Mouse (Mus musculus): ENCODE data around the gene Ddr2. TPM values are rescaled to one million over a fixed set of nuclear protein-coding genes. Genes with fewer than 3 reads are reported as not detected.
A peak's percentile ranks its signal among the peaks of the same experiment; 100 is the strongest.

The Ddr2 gene
- polyA plus RNA-seq, 1 experiment from 2014 or later = 87.3 TPM

DNA sequence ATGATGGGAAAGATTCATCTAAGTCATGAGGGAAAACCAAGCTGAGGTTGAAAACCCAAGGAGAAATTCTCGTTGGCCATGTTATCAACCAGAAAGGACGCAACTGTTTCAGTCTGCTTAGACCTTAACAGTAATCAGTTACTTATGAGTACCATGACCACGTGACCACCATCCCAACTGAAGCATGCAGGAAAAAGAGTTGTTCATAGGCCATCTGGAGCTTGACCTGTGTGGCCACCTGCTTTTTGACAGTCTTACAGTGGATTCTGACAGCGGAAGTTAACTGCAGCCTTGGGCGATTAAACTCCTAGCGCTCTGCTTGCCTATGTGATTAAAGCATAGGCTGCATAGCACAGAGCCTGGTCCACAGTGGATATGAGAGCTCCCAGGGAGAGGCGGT is 23.9 kb downstream of the Ddr2 start:
- no peak overlapping the region for H3K9ac ChIP-seq

DNA sequence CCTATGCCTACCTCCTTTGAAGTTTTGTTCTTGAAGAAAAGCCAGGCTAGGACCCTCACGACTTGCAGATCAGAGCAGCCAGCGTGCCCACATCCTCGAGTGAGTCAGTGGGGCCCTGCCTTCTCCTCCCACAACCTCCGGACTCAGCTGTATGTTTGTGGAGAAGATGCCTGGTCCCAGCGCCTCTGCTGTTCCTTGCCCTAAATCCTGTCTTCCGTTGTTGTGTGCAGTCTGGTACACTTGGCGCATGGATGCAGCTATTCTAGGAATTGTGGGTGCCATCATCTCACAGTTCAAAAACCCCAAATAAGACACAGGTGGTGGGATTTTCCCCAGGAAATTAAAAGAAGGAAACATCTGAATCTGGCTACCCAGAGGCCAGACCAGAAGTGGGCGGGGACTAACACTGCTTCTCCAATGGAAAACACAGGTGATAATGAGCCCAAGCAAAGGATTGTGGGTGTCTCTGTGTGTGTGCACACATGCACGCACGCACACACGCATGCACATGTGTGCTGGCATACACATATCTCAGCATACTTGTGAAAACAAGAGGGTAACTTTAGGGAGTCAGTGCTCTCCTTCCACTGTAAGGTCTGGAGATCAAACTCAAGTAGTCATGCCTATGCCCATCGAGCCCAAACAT is 26.3 kb downstream of the Ddr2 start:
- WGBS = 80% methylated on average over 12 of the region's 12 CpGs
- Histone ChIP-seq H3K4me2 (no peak overlapping the region), H3K9me3 (no peaks in the 10 kb centered on the region), H3K4me3 (no peak overlapping the region), H3K4me1 (peaks cover 17% of the 10 kb centered on the region; the same call in 1 of the 2 replicates), H3K27me3 (no peaks in the 10 kb centered on the region), H3K27ac (no peak overlapping the region), H3K36me3 (peaks cover 20% of the 10 kb centered on the region), H3K9ac (no peak overlapping the region)
- ATAC-seq (ENCODE audit: insufficient number of reproducible peaks, low FRiP score, low TSS enrichment, low read depth) = no peak

More for the DNA sequence above, 23.9 kb downstream of the Ddr2 start:
- Histone ChIP-seq H3K36me3 (peaks cover 20% of the 10 kb centered on the region), H3K27me3 (no peaks in the 10 kb centered on the region), H3K27ac (no peak overlapping the region), H3K4me2 (no peak overlapping the region), H3K9me3 (no peaks in the 10 kb centered on the region), H3K4me3 (no peak overlapping the region), H3K4me1 (peaks cover 9% of the 10 kb centered on the region; the same call in 1 of the 2 replicates)
- ATAC-seq (ENCODE audit: insufficient number of reproducible peaks, low FRiP score, low TSS enrichment, low read depth) = no peak
- 89% methylated on average over 7 of the region's 7 CpGs for WGBS

DNA sequence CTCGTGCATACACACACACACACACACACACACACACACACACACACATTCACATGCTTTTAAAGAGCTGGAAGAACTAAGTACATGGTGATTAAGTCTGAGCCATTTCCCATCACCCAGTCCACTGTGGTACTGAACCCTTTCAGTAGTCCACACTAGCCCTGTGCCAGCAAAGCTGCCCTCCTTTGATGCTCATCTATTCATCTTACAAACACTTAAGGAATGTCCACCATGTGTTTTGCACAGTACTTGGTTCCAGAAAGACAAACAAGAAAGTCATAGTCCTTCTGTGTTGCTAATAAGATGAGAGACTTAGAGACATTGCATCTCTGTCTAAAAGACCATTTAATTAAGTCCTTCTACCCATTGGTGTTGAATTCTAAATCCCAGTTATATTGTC is 29.7 kb downstream of the Ddr2 start:
- H3K36me3 ChIP-seq = no peaks in the 10 kb centered on the region

DNA sequence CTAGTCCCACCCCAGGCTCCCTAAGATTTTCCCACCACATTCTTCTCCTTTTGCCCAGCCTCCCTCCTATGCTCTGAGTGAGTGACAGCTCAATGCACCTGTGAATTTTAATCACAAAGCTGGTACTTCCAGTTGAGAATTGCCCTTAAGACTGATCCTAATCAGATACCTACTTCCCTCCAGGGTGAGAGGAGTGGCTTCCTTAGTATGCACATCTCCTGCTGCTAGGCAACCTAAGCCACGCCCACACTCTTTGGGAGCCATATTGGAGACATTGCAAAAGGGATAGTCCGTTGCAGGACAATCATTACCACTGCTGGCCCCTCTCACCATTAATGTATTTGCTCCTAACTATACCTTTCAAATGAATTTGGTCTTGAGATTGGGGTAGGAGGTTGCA is 31.1 kb downstream of the Ddr2 start:
- Histone ChIP-seq H3K4me1 (peaks cover 11% of the 10 kb centered on the region; the same call in 1 of the 2 replicates), H3K27ac (no peak overlapping the region), H3K9ac (no peak overlapping the region), H3K4me2 (no peak overlapping the region), H3K36me3 (no peaks in the 10 kb centered on the region), H3K4me3 (no peak overlapping the region), H3K9me3 (no peaks in the 10 kb centered on the region), H3K27me3 (no peaks in the 10 kb centered on the region)
- no peak for ATAC-seq (ENCODE audit: insufficient number of reproducible peaks, low FRiP score, low TSS enrichment, low read depth)
- WGBS = 64% methylated on average over 2 of the region's 2 CpGs

More for the DNA sequence above, 29.7 kb downstream of the Ddr2 start:
- Histone ChIP-seq H3K4me3 (no peak overlapping the region), H3K27ac (no peak overlapping the region), H3K27me3 (no peaks in the 10 kb centered on the region), H3K9ac (no peak overlapping the region), H3K4me1 (peaks cover 17% of the 10 kb centered on the region; the same call in 1 of the 2 replicates), H3K4me2 (no peak overlapping the region), H3K9me3 (no peaks in the 10 kb centered on the region)
- WGBS = 88% methylated on average over 1 of the region's 1 CpGs
- no peak for ATAC-seq (ENCODE audit: insufficient number of reproducible peaks, low FRiP score, low TSS enrichment, low read depth)

DNA sequence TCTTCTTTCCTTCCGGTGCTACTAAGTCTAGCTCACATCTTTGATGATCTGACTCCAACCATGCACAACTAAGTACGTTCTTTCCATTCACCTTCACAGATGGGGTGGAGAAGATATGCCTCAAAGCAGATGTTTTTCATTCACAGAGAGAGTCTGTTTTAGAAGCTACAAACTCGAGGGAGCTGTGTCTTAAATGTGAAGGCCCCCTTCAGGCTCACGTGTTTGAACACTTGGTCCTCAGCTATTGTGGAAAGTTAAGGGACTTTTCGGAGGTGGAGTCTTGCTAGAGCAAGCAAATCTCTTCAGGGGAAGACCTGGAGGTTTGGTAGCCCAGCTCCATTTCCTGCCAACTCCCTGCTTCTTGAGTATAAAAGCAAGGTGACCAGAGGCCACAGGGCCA is 34.2 kb downstream of the Ddr2 start:
- 57% methylated on average over 5 of the region's 5 CpGs for WGBS
- Histone ChIP-seq H3K27ac (no peak overlapping the region), H3K9me3 (no peaks in the 10 kb centered on the region), H3K4me1 (peaks cover 8% of the 10 kb centered on the region; the same call in 1 of the 2 replicates), H3K4me3 (no peak overlapping the region), H3K4me2 (no peak overlapping the region), H3K9ac (no peak overlapping the region), H3K36me3 (peaks cover 12% of the 10 kb centered on the region), H3K27me3 (no peaks in the 10 kb centered on the region)
- no peak for ATAC-seq (ENCODE audit: insufficient number of reproducible peaks, low FRiP score, low TSS enrichment, low read depth)

DNA sequence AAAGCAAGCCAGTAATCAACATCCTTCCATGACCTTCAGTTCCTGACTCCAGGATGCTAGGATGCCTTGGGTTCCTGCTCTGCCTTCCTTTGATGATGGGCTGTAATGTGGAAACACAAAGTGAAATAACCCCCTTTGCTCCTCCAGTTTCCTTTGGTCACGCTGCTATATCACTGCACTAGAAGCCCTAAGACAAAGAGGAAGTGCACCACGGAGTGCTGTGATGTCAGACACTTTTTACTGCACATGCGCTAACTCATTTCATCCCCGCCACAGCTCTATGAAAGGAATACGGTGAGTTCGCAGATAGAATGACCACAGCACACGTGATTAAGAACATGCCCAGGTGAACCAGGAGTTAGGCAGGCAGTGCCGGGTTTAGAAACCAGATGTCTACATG is 36.8 kb downstream of the Ddr2 start:
- Histone ChIP-seq H3K36me3 (peaks cover 12% of the 10 kb centered on the region), H3K9me3 (no peaks in the 10 kb centered on the region), H3K4me1 (no peaks in the 10 kb centered on the region), H3K27me3 (no peaks in the 10 kb centered on the region), H3K9ac (no peak overlapping the region), H3K4me3 (no peak overlapping the region), H3K27ac (no peak overlapping the region), H3K4me2 (no peak overlapping the region)
- WGBS = 79% methylated on average over 8 of the region's 8 CpGs
- ATAC-seq (ENCODE audit: insufficient number of reproducible peaks, low FRiP score, low TSS enrichment, low read depth) = no peak

DNA sequence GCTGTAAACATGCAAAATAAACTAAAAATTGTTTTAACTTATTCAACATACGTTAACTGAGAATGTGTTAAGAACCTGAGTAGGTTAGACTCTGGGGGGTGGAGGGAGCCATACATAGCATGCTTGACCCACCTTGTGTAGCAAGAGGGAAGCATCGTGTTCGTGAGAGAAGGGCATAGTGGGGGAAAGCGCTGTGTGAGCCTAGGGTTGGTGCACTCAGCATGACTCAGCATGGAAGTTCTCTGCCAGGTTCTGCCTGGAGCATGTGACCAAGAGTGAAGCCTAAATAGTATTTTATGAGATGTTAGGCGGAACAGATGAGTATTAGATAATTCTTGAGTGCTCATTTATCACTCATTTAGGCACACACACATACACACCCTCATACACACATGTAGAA is 41.4 kb downstream of the Ddr2 start:
- WGBS = 79% methylated on average over 5 of the region's 5 CpGs
- Histone ChIP-seq H3K9ac (no peak overlapping the region), H3K36me3 (peaks cover 12% of the 10 kb centered on the region), H3K27me3 (no peaks in the 10 kb centered on the region), H3K4me1 (peaks cover 18% of the 10 kb centered on the region), H3K9me3 (no peaks in the 10 kb centered on the region), H3K4me3 (no peak overlapping the region), H3K4me2 (no peak overlapping the region), H3K27ac (no peak overlapping the region)
- ATAC-seq (ENCODE audit: insufficient number of reproducible peaks, low FRiP score, low TSS enrichment, low read depth) = no peak

DNA sequence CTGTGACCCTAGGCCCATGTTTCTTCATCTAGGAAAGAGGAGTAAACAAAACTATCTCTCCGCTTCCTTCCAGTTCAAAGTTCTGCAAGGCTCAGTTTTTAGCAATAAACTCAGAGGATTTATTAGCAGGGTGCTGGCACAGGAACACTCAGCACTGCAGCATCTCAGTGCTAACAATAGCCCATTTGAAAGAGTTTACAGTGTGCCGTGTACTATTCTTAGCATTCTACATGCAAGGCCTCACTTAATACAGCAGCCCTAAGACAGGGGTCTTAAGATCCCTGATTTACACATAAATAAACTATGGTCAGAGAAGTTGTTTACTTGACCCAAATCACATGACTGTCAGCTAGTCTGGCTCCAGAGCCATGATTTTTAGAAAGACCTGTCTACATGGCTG is 44.6 kb downstream of the Ddr2 start:
- H3K27me3 ChIP-seq = no peaks in the 10 kb centered on the region
- no peak overlapping the region for H3K27ac ChIP-seq
- ATAC-seq (ENCODE audit: insufficient number of reproducible peaks, low FRiP score, low TSS enrichment, low read depth) = no peak
- H3K4me3 ChIP-seq = no peak overlapping the region
- H3K36me3 ChIP-seq = no peaks in the 10 kb centered on the region
- H3K4me1 ChIP-seq = peaks cover 25% of the 10 kb centered on the region
- H3K9ac ChIP-seq = no peak overlapping the region
- H3K9me3 ChIP-seq = no peaks in the 10 kb centered on the region
- no peak overlapping the region for H3K4me2 ChIP-seq
- 74% methylated on average over 2 of the region's 2 CpGs for WGBS

DNA sequence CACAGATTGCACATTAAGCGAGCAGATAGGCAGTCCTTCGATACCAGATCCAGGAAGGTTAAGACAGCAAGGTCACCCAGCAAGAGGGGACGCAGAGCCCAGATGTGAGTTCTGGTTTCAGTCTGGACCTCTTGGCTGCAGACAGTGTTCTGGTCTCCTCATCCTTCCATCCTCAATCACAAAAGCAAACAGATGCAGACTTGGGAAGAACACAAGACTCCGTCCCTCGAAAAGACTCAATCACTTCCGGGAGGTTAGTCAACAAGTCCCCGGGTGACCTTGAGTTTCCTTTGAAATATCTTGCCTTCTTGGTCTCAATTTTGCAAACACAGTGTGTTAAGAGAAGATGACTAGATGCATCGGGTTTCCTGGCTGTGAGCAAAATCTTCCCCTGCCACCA is 45.6 kb downstream of the Ddr2 start:
- ATAC-seq (ENCODE audit: insufficient number of reproducible peaks, low FRiP score, low TSS enrichment, low read depth) = no peak
- Histone ChIP-seq H3K9me3 (no peaks in the 10 kb centered on the region), H3K27ac (no peak overlapping the region), H3K9ac (no peak overlapping the region), H3K36me3 (no peaks in the 10 kb centered on the region), H3K4me2 (no peak overlapping the region), H3K27me3 (no peaks in the 10 kb centered on the region), H3K4me3 (no peak overlapping the region), H3K4me1 (peaks cover 25% of the 10 kb centered on the region)
- WGBS = 85% methylated on average over 8 of the region's 8 CpGs

DNA sequence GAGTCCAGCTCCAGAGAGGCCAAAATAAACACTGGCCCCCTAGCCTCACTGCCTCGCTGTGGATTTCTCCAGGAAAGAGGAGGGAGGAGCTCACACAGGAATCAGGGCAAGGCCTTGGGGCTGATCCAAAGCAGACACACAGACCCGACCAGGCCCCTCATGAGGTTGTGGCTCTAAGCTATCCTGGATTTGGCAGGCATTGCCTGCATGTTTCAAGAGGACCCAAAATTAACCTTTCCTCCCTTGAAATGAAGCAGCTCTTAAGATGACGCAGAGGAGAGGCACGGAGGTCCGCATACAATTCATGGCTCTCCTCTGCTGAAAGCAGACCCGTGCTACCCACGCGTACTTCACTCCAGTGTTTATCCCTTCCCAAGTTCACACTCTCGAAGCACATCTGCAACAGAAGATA is 46.5 kb downstream of the Ddr2 start:
- peak; percentile 81 for ATAC-seq (ENCODE audit: insufficient number of reproducible peaks, low FRiP score, low TSS enrichment, low read depth)
- WGBS = 42% methylated on average over 9 of the region's 9 CpGs
- no peak overlapping the region for H3K4me3 ChIP-seq
- no peaks in the 10 kb centered on the region for H3K36me3 ChIP-seq
- no peaks in the 10 kb centered on the region for H3K9me3 ChIP-seq
- H3K4me2 ChIP-seq = no peak overlapping the region
- peak overlapping the region; percentile 69 for H3K27ac ChIP-seq
- H3K4me1 ChIP-seq = peaks cover 25% of the 10 kb centered on the region
- H3K27me3 ChIP-seq = no peaks in the 10 kb centered on the region
- no peak overlapping the region for H3K9ac ChIP-seq

DNA sequence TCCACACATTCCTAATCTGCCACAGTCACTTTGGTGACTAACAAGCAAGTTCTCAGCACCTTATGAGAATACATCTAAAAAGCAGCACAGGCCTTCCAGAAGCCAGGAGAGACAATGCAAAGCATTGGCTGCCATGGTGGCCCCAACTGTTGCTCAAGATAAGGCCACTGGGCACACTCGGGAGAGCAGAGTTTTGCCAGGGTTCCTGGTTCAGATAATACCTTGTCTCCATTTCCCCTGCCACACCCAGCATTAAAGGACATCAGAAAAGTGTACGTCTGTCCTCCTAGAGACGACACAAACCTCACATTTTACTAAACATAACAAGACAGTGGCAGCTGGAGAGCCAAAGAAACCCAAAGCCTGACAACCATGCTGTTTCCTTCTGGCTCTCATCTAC is 50.3 kb downstream of the Ddr2 start:
- Histone ChIP-seq H3K27me3 (no peaks in the 10 kb centered on the region), H3K4me2 (no peak overlapping the region), H3K9me3 (no peaks in the 10 kb centered on the region), H3K4me1 (peaks cover 39% of the 10 kb centered on the region), H3K36me3 (no peaks in the 10 kb centered on the region), H3K4me3 (no peak overlapping the region), H3K9ac (no peak overlapping the region), H3K27ac (no peak overlapping the region)
- WGBS = 89% methylated on average over 3 of the region's 3 CpGs
- ATAC-seq (ENCODE audit: insufficient number of reproducible peaks, low FRiP score, low TSS enrichment, low read depth) = no peak

DNA sequence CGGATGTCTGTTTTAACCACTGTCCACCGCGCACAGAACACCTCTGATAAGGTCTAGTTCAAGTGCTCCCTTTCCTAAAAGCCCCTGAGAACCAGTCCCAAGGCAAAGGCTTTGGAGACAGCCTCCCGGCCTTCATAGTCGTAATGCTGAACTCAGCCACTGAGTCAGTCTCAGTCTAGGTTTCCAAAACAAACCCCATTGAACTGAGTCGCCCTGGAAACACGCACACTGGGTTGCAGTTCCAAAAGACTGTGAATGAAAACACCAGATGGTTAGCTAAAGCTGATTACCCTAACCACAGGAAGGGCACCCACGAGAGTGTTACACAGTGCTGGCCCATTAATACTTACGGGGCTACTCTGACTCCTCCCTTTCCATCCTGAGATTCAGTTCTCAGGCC is 51.2 kb downstream of the Ddr2 start:
- H3K27me3 ChIP-seq = no peaks in the 10 kb centered on the region
- no peak for ATAC-seq (ENCODE audit: insufficient number of reproducible peaks, low FRiP score, low TSS enrichment, low read depth)
- 82% methylated on average over 9 of the region's 9 CpGs for WGBS

DNA sequence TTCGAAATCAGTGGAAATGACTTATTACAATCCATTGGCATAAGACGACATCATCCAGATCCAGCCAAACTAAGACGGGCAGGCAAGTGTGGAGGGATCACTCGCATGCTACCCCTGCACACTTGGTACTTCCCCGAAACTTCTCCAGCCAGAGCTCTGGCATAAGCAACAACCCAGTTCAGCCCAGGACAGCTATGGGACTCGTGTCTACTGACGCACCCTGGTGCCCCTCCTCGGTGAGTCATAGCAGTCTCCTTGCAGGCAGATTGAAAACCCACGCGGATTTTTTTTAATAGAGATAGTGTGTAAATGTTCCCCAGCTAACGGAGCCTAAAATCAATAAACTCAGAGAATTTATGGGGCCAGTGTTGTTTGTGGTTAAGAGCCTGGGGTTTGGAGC is 52.5 kb downstream of the Ddr2 start:
- ATAC-seq (ENCODE audit: insufficient number of reproducible peaks, low FRiP score, low TSS enrichment, low read depth) = no peak
- Histone ChIP-seq H3K36me3 (no peaks in the 10 kb centered on the region), H3K4me1 (peaks cover 27% of the 10 kb centered on the region), H3K4me3 (no peak overlapping the region), H3K27ac (no peak overlapping the region), H3K27me3 (no peaks in the 10 kb centered on the region), H3K4me2 (no peak overlapping the region), H3K9ac (no peak overlapping the region), H3K9me3 (no peaks in the 10 kb centered on the region)
- 67% methylated on average over 11 of the region's 11 CpGs for WGBS

More for the DNA sequence above, 51.2 kb downstream of the Ddr2 start:
- Histone ChIP-seq H3K36me3 (no peaks in the 10 kb centered on the region), H3K4me2 (no peak overlapping the region), H3K9ac (no peak overlapping the region), H3K27ac (no peak overlapping the region), H3K4me3 (no peak overlapping the region), H3K9me3 (no peaks in the 10 kb centered on the region), H3K4me1 (peaks cover 32% of the 10 kb centered on the region)

Measured in limb, embryonic 15.5 days (tissue).